Mouse (Mus musculus): ENCODE results near the gene Zfp869.

DNA sequence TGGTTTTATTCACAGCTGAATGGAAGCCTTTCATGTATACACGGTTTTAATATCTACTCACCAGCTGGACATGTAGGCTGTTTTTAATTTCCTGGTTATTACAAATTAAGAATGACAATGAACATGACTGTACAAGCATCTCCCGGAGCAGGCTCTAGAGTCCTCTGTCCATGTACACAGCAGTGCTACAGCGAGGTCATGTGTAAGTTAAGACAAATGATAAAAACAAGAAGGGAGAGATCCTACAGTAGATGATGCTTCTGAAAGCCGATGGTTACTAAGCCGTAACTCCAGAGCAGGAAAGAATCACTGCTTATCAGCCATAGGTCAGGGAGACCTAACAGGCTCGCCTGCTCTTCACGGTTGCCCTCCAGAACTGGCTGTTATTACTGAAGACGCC is 3.0 kb upstream of the Zfp869 start:
- no peak for TF ChIP-seq CTCF (IDR thresholded peaks at IDR 0.05 in 2 of 3, conservative IDR thresholded peaks at IDR 0.05 in 1 of 3; ENCODE audit: control insufficient read depth in 1 of 3, insufficient read depth in 1 of 3, low read depth in 2 of 3, low read length in 3 of 3, poor library complexity in 1 of 3, severe bottlenecking in 1 of 3)
- no peak for TF ChIP-seq POLR2A (IDR thresholded peaks at IDR 0.05; ENCODE audit: control insufficient read depth in 1 of 2, insufficient read depth in 1 of 2, low read depth in 1 of 2, low read length in 2 of 2, poor library complexity in 1 of 2)
- no peak for TF ChIP-seq MXI1 (IDR thresholded peaks at IDR 0.05; ENCODE audit: low read depth, low read length)
- no peak for TF ChIP-seq MAFK (IDR thresholded peaks at IDR 0.05; ENCODE audit: borderline replicate concordance, low read depth, low read length)
- TF ChIP-seq CHD2 (IDR thresholded peaks at IDR 0.05; ENCODE audit: low read length): no peak
- TF ChIP-seq SIN3A (IDR thresholded peaks at IDR 0.05; ENCODE audit: low read length): no peak
- TF ChIP-seq KAT2A (conservative IDR thresholded peaks at IDR 0.05; ENCODE audit: low read depth, low read length): no peak
- TF ChIP-seq HCFC1 (IDR thresholded peaks at IDR 0.05; ENCODE audit: low read depth, low read length): no peak
